Mouse (Mus musculus) cortical plate, adult 2 months (tissue): ENCODE results near the gene Vsir. TPM values are rescaled to one million over a fixed set of nuclear protein-coding genes. Genes with fewer than 3 reads are reported as not detected.

Experiments used
- H3K27ac ChIP-seq: fragments of 200-500 bp; 2 replicates; pipeline ENCODE4 v1.5.1; 2012; ENCODE audit warnings: low read length, control low read depth, inconsistent platforms; ENCODE audit not compliant: insufficient read depth
- H3K4me1 ChIP-seq: fragments of 200-500 bp; 2 replicates; pipeline ENCODE4 v1.6.1; 2011; ENCODE audit warnings: low read length; ENCODE audit not compliant: control insufficient read depth, insufficient read depth
- H3K4me3 ChIP-seq: fragments of 200-500 bp; 2 replicates; pipeline ENCODE4 v1.5.1; 2011; ENCODE audit warnings: mild to moderate bottlenecking, low read length, control low read depth; ENCODE audit not compliant: insufficient read depth
- CTCF ChIP-seq: fragments of 200-500 bp; IDR thresholded peaks from 2 replicates; pipeline ENCODE4 v1.5.1; 2011; ENCODE audit warnings: mild to moderate bottlenecking, control low read depth, low read length; ENCODE audit not compliant: insufficient read depth; ENCODE audit errors: extremely low read depth
- POLR2A ChIP-seq: fragments of 200-500 bp; IDR thresholded peaks from 2 replicates; pipeline ENCODE4 v1.6.1; 2011; ENCODE audit warnings: mild to moderate bottlenecking, low read length, control low read depth; ENCODE audit not compliant: insufficient read depth; ENCODE audit errors: extremely low read depth
- polyA plus RNA-seq: library from polyadenylated mRNA; depleted of rRNA; stranded (reverse); fragments of >200 nt; gene quantifications from 2 replicates; pipeline ENCODE4 v1.2.3, GENCODE M21; 2012; rRNA removed

Gene Vsir
- polyA plus RNA-seq, result 37.6 and 41.4 TPM in 2 replicates

DNA sequence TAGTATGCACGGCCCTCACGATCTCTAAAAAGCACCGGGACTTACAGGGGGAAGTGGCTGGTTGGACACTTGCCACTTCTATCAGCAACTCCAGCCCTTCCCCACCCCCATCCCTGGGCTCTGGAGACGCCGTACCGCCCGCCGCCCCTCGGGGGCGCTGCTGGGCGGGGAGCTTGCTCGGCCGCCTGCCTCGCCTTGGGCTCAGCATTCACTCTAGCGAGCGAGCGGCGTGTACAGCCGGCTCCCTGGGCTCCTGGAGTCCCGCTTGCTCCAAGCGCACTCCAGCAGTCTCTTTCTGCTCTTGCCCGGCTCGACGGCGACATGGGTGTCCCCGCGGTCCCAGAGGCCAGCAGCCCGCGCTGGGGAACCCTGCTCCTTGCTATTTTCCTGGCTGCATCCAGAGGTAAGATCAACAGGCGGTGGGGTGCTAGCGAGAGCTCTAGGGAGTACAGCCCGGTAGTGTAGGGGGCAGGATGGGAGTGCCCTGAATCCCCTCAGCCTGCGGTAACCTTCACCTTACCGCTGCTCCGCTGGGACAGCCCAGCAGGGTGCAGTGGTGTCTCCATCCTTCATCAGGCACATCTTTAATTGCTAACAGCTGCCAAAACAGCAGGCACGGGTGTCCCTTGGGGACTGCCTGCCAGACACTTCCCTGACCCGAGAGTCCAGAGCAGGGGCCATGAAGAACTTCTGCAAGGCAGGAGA is at the start of gene Vsir:
Vsir (plus strand) TSS at position 151 of the 705 bp plus-strand sequence.
- Histone ChIP-seq H3K4me1 (0 out of 2 replicates have a peak, but pooled peaks cover under 1% of the 10 kb centered on the region), H3K4me3 (peak within 1 kb of the TSS; percentile 10), H3K27ac (no peak within 1 kb of the TSS)
- TF ChIP-seq CTCF, result no peak; the same call in 1 of the 2 replicates
- 0 out of 2 replicates have a peak, but pooled peaks have one; percentile 17 for TF ChIP-seq POLR2A

- no peak overlapping the region for H3K4me3 ChIP-seq
These were observed 47.0 kb upstream of the Vsir start for GRCm38 (mm10) chr10:60299636-60300035.

DNA sequence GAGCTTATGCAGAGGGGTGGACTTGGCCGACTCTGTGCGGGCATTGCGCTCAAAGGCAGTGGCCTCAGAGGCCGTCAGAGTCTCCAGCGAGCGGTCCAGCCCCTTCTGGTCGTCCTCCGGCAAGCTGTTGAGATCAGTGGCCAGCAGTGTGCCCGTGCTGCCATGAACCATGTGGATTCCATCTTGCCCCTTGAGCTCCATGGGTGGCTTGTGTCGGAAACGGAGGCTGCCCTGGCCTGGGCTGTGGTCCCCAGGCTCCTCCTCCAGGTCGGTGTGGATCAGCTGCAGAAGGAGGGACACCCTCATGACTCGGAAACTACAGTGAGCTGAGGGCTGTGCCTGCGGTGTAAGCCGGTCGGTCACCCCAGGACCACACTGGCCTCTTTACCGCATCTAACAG is 43.2 kb upstream of the Vsir start:
- TF ChIP-seq POLR2A (no peak), CTCF (no peak)
- Histone ChIP-seq H3K27ac (no peak overlapping the region), H3K4me1 (0 out of 2 replicates have a peak, but pooled peaks cover 1% of the 10 kb centered on the region), H3K4me3 (no peak overlapping the region)

More at GRCm38 (mm10) chr10:60299636-60300035, 47.0 kb upstream of the Vsir start:
- no peak overlapping the region for H3K27ac ChIP-seq
- TF ChIP-seq CTCF (no peak), POLR2A (no peak)
- peaks cover 10% of the 10 kb centered on the region for H3K4me1 ChIP-seq

DNA sequence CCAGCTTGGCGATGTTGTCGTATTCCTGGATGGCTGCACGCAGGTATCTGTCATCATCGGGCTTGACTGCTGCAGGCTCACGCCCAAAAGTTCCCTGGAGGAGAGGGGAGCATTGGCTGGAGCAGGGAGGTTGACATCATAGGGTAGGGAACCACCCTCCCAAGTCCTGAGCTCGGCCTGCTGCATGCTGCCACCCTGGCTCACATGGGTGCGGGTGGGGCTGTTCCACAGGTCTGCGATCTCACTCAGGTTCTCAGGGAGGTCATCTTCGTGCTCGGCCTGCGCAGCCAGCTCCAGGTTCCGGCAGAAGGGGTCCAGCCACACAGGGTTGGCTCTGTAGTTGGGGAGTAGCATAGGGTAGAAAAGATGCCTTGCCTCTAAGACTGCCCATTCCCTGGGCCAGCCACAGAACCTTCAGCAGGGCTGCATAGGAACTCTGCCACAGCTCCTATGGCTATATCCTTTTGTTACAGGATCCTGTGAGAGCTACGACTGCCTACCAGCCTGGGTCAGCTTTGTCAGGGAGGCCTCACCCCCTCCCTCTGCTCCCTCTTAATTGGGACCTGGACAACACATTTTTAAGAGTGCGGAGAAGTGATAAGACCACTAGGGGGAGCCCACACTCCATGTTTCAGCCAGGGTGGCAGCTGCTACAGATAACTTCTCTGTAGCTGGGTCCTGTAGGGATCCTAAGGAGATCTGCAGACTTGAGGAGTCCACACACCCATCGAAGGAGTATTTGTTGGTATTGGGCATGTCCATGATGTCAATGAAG is 41.6 kb upstream of the Vsir start:
- TF ChIP-seq POLR2A (no peak), CTCF (peak; percentile 88)
- no peak overlapping the region for H3K27ac ChIP-seq
- no peaks in the 10 kb centered on the region for H3K4me1 ChIP-seq
- H3K4me3 ChIP-seq, result no peak overlapping the region

DNA sequence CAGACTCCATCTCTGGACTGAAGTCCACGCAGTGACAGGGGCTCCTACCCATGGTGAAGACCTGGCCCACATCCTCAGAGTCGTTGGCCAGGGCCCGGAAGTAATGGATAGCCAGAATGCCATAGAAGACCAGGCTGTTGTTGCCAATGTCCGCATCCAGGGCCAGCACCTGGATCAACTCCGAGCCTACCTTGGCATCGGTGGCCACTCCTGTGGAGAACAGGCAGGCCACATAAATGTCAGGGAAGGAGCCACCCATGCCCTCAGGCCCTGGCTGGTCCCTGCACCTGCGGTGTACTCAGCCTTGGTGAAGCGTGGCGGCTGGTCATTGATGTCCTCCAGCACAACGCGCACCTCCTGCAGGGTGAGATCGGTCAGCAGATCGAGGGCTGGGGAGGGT is 36.0 kb upstream of the Vsir start:
- Histone ChIP-seq H3K27ac (no peak overlapping the region), H3K4me1 (no peaks in the 10 kb centered on the region), H3K4me3 (no peak overlapping the region)
- TF ChIP-seq CTCF (no peak), POLR2A (no peak)

DNA sequence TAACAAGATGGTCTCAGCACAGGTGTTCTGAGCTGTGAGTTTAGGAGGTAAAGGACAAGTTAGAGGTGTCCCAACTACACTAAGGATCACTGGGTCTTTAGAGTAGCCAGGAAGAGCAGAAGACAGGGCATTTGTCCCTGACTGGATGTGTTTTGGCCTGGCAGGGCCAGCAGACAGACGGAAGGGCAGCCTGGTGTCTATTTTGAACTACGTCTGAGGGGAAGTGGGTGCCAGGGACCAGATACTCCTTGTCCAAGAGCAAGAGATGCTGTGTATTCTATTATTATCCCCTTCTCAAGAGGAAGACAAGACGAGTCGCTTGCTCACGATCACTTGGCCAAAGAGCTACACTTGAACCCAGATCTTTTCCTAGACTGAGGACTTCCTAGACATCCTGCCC is 33.0 kb upstream of the Vsir start:
- peak overlapping the region; percentile 22 for H3K27ac ChIP-seq
- TF ChIP-seq POLR2A, result no peak
- no peak for TF ChIP-seq CTCF
- H3K4me3 ChIP-seq, result no peak overlapping the region
- no peaks in the 10 kb centered on the region for H3K4me1 ChIP-seq

DNA sequence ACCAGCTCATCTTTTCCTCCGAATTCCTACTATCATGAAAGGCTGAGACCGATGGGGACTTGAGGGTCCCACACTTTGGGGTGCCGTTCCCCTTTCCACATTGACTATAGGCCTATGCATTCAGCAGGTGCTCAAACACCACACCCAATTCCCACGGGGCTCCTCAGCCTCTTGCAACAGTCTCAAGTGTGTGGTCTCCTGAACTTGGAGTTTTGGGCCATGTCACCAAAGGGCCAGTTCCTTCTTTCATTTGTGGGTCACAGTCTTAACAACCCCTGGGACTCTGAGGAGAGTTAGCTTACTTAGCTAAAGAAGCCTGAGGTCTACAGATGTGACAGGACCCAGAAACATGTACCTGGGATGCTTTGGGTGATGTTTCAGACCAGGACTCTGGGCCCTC is 30.5 kb upstream of the Vsir start:
- H3K4me1 ChIP-seq, result no peaks in the 10 kb centered on the region
- TF ChIP-seq CTCF (no peak), POLR2A (no peak)
- no peak overlapping the region for H3K27ac ChIP-seq
- H3K4me3 ChIP-seq, result no peak overlapping the region

DNA sequence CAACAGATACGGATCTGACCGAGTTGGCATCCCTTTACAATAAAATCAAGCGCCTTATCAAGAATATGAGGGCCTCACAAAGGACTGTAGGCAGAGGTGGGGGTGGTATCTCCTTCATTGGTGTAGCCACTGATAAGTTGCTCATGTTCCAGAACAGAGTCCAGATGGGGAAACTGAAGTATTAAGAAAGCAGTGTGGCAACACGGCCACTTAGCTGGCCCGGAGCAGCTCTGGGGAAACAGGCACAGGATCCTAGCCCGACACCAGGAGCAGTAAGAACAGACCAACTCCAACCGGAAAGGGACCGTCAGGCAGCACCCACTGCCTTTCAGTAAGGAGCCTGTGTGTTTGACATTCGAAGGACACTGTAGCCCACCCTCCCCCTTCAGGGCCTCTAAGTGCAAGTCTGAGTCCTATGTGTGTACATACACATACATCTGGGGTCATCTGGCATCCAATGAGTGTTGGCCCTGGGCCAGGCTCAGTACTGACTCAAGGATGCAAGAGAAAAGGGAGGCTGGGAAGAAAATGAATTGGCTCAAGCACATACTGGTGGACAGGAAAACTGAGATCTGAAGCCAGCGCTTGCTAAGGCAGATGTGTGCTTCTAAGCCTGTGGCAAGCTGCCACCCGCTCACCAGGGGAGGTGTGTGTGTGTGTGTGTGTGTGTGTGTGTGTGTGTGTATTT is 17.5 kb upstream of the Vsir start:
- TF ChIP-seq CTCF (no peak), POLR2A (no peak)

DNA sequence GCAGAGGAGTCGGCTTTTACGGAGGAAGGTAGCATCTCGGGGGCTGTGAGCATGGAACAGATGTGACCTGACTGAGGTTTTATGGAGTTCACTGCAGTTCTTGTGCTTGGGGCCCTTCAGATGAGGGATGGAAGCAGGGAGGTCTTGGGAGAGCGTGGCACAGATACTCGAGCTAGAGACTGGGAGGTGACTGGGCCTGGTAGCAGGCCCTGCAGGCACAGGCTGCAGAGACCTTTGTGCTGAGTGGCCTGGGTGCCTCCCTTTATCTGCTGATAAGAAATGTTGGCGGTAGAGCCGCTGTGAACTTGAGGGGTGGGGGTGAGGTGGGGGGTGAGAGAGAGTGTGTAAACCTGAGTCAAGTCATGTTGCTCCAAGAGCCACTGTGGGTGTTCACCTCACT is 12.1 kb upstream of the Vsir start:
- H3K27ac ChIP-seq, result no peak overlapping the region
- no peak overlapping the region for H3K4me3 ChIP-seq
- TF ChIP-seq POLR2A (no peak), CTCF (no peak)
- no peaks in the 10 kb centered on the region for H3K4me1 ChIP-seq

More for the DNA sequence above, 17.5 kb upstream of the Vsir start:
- H3K4me3 ChIP-seq, result no peak overlapping the region
- H3K27ac ChIP-seq, result no peak overlapping the region
- no peaks in the 10 kb centered on the region for H3K4me1 ChIP-seq
